Mouse (Mus musculus) G1E (cell line): ENCODE results near the gene Gpd1. TPM values are rescaled to one million over a fixed set of nuclear protein-coding genes. Genes with fewer than 3 reads are reported as not detected.

ENCODE experiments used
- ATAC-seq: 2 replicates; pipeline ENCODE4 v1.8.0; 2016; ENCODE audit warnings: mild to moderate bottlenecking; ENCODE audit not compliant: insufficient number of reproducible peaks, poor library complexity, low FRiP score, severe bottlenecking; ENCODE audit errors: extremely low read depth
- DNase-seq: peaks from one replicate; pipeline ENCODE4 v3.0.0; 2012; ENCODE audit warnings: low spot score
- H3K27me3 ChIP-seq: 2 replicates; pipeline ENCODE4 v1.6.1; 2012; ENCODE audit warnings: mild to moderate bottlenecking, low read length, inconsistent platforms; ENCODE audit not compliant: insufficient read depth
- H3K36me3 ChIP-seq: replicated peaks from 2 replicates; pipeline ENCODE3; 2012; ENCODE audit warnings: mild to moderate bottlenecking, inconsistent platforms
- H3K4me1 ChIP-seq: 2 replicates; pipeline ENCODE4 v1.6.1; 2012; ENCODE audit warnings: low read depth, low read length, inconsistent platforms, mixed read lengths; ENCODE audit not compliant: insufficient read depth
- H3K4me3 ChIP-seq: 2 replicates; pipeline ENCODE4 v1.5.1; 2012; ENCODE audit warnings: low read depth, mild to moderate bottlenecking, inconsistent platforms, low read length, moderate library complexity, mixed read lengths
- H3K9me3 ChIP-seq: replicated peaks from 2 replicates; pipeline ENCODE4 v1.6.1; 2012; ENCODE audit warnings: inconsistent platforms
- CTCF ChIP-seq: IDR thresholded peaks from 2 replicates; pipeline ENCODE4 v1.5.1; 2012; ENCODE audit warnings: low read depth, low read length, inconsistent platforms, mixed read lengths
- GATA1 ChIP-seq: IDR thresholded peaks from 2 replicates; pipeline ENCODE4 v1.6.1; 2012; ENCODE audit warnings: borderline replicate concordance, low read length, inconsistent platforms, mixed read lengths
- GATA2 ChIP-seq: IDR thresholded peaks from 2 replicates; pipeline ENCODE4 v1.6.1; 2012; ENCODE audit warnings: low read depth, low read length, inconsistent platforms, borderline replicate concordance
- POLR2AphosphoS5 ChIP-seq: IDR thresholded peaks from 2 replicates; pipeline ENCODE4 v1.6.1; 2012; ENCODE audit warnings: low read depth, low read length, inconsistent platforms; ENCODE audit not compliant: insufficient replicate concordance
- TAL1 ChIP-seq: conservative IDR thresholded peaks from 2 replicates; pipeline ENCODE4 v1.6.1; 2012; ENCODE audit warnings: low read depth, low read length, inconsistent platforms, mixed read lengths
- polyA plus RNA-seq: library from polyadenylated mRNA; stranded (reverse); fragments of >175 nt; gene quantifications from 2 replicates; pipeline ENCODE4 v1.2.3, GENCODE M21; 2012
- total RNA-seq, 2 experiments: library from RNA; stranded (forward) in 1 of 2; stranded (reverse) in 1 of 2; fragments of 200-1000 nt in 1 of 2; fragments of >200 nt in 1 of 2; fragmentation: Nextera tagmentation in 1 of 2; gene quantifications; 2 replicates each; pipeline ENCODE4 v1.2.3; 2014 to 2017

Gpd1 gene
- total and polyA plus RNA-seq, 3 experiments, result not detected

DNA sequence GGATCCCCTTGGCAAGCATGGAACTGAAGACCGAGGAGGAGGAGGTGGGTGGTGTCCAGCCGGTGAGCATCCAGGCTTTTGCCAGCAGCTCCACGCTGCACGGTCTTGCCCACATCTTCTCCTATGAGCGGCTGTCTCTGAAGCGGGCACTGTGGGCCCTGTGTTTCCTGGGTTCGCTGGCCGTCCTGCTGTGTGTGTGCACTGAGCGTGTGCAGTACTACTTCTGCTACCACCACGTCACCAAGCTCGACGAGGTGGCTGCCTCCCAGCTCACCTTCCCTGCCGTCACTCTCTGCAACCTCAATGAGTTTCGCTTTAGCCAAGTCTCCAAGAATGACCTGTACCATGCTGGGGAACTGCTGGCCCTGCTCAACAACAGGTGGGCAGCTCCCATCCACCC, 45.5 kb upstream of the Gpd1 start:
- TF ChIP-seq TAL1 (no peak), GATA1 (no peak), GATA2 (no peak), POLR2AphosphoS5 (no peak), CTCF (no peak)
- Histone ChIP-seq H3K4me1 (peaks cover 22% of the 10 kb centered on the region), H3K27me3 (peaks cover 68% of the 10 kb centered on the region), H3K9me3 (peaks cover 9% of the 10 kb centered on the region), H3K4me3 (no peak overlapping the region), H3K36me3 (no peaks in the 10 kb centered on the region)
- DNase-seq (no peak), ATAC-seq (no peak)

DNA sequence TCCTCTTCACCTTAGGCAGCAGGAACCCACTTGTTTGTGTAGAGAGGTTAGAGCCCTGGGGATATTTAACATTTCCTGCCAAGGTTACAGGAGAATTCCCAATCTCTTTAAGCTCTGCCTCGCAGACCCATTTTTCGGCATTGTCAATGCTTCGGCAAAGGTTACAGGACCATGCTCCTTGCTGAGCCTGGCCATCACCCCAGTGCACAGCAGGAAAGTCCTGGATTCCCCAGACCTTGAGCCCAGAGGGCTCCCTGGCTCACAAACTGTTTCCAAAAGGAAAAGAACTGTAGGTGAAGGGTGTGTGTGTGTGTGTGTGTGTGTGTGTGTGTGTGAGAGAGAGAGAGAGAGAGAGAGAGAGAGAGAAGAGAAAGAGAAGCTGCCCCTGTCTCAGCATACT, 42.4 kb upstream of the Gpd1 start:
- H3K36me3 ChIP-seq, result no peaks in the 10 kb centered on the region
- H3K4me1 ChIP-seq, result peaks cover 13% of the 10 kb centered on the region
- DNase-seq (no peak), ATAC-seq (no peak)
- H3K27me3 ChIP-seq, result peaks cover 71% of the 10 kb centered on the region
- H3K9me3 ChIP-seq, result peaks cover 6% of the 10 kb centered on the region
- TF ChIP-seq POLR2AphosphoS5 (no peak), CTCF (no peak), GATA1 (no peak), TAL1 (no peak), GATA2 (no peak)
- H3K4me3 ChIP-seq, result no peak overlapping the region

DNA sequence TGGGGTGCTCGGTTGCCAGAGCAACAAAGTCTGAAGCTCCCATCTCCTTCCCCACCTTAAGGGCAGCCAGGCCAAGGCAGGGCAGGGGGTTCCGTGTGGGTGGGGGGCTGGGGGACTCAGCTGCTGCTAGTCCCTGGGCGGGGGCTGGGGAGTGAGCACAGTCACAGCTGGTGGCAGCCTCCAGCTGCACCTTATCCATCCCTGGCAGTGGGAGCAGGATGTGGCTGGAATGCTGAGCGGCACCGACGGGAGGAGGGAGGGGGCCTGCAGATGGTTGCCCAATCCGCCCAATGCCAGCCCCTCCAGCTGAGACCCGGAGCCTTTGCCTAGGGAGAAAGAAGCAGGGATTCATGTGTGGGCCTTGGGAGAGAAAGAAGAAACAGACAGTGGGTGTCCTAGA, 40.2 kb upstream of the Gpd1 start:
- no peak for TF ChIP-seq TAL1
- TF ChIP-seq GATA2, result no peak
- no peak for TF ChIP-seq CTCF
- TF ChIP-seq GATA1, result no peak
- peaks cover 5% of the 10 kb centered on the region for H3K4me1 ChIP-seq
- peaks cover 65% of the 10 kb centered on the region for H3K27me3 ChIP-seq
- no peaks in the 10 kb centered on the region for H3K36me3 ChIP-seq
- H3K9me3 ChIP-seq, result no peaks in the 10 kb centered on the region
- DNase-seq (no peak), ATAC-seq (no peak)
- no peak overlapping the region for H3K4me3 ChIP-seq

DNA sequence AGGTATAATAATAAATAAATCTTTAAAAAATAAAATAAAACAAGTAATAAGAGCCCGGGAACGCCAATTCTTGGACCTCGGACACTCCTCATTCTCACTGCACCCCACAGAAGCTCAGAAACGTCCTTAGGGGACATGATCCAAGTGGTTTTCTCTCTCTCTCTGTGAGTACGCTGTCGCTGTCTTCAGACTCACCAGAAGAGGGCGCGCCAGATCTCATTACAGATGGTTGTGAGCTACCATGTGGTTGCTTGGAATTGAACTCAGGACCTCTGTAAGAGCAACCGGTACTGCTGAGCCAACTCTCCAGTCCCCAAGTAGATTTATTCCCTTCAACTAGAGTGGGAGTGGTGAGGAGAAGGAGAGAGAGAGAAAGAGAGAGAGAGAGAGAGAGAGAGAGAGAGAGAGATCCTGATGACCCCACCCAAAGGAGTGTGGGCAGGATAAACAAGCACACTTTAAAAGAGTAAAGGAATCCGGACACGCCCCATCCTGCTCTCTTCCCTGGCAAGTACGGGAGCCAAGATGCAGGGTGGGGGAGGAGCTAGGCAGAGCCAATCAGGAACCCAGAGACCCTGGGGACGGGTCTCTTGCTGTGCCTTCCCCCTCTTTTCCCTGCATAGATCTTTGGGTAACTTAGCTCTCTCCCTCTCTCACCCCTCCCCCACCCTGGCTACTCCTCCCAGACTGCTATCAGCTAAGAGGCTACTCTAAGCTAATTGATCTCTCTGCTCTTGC, 39.1 kb upstream of the Gpd1 start:
- Histone ChIP-seq H3K36me3 (no peaks in the 10 kb centered on the region), H3K4me3 (no peak overlapping the region), H3K9me3 (no peaks in the 10 kb centered on the region), H3K27me3 (peaks cover 55% of the 10 kb centered on the region), H3K4me1 (peaks cover 5% of the 10 kb centered on the region)
- no peak for ATAC-seq
- DNase-seq, result no peak
- TF ChIP-seq GATA1, result no peak
- peak; percentile 18; the same call in 1 of the 2 replicates for TF ChIP-seq CTCF
- TF ChIP-seq POLR2AphosphoS5, result no peak
- TF ChIP-seq GATA2, result no peak
- no peak for TF ChIP-seq TAL1

DNA sequence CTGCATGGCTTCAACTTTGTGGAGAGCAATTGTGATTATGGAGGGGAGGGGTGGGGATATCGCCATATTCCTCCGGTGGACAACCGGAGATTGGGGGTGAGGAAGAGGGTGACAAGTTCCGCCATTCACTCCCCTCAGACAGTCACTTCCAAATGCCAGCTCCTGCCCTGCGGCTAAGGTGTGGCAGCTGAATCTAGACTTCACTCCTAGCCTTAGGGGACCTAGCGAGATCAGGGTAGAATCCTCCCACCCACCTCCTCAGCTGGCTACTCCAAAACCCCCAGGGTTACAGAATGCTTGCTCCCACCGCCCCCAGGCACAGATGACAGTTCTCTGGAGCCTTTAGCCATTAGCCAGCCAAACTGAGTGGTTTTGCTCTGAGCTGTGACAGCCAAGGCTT, 38.3 kb upstream of the Gpd1 start:
- no peak overlapping the region for H3K4me3 ChIP-seq
- no peaks in the 10 kb centered on the region for H3K36me3 ChIP-seq
- H3K9me3 ChIP-seq, result no peaks in the 10 kb centered on the region
- ATAC-seq (no peak), DNase-seq (no peak)
- no peak for TF ChIP-seq POLR2AphosphoS5
- no peak for TF ChIP-seq GATA2
- TF ChIP-seq GATA1, result no peak
- no peak for TF ChIP-seq CTCF
- no peak for TF ChIP-seq TAL1
- peaks cover 48% of the 10 kb centered on the region for H3K27me3 ChIP-seq
- H3K4me1 ChIP-seq, result peaks cover 5% of the 10 kb centered on the region

DNA sequence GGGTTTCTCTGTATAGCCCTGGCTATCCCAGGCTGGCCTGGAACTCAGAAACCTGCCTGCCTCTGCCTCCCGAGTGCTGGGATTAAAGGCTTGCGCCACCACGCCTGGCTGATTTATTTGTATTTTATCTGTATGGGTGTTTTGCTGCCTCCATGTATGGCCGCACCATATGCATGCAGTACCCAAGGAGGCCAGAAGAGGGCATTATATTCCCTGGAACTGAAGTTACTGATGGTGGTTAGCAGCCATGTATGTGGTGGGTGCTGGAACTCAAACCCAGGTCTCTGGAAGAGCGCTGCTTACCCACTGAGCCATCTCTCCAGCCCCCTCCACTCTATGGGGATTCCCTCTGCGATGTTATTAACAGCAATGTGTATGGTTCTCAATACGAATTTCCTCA, 34.4 kb upstream of the Gpd1 start:
- ATAC-seq (no peak), DNase-seq (no peak)
- H3K27me3 ChIP-seq, result peaks cover 46% of the 10 kb centered on the region
- H3K36me3 ChIP-seq, result no peaks in the 10 kb centered on the region
- peaks cover 5% of the 10 kb centered on the region for H3K4me1 ChIP-seq
- H3K9me3 ChIP-seq, result no peaks in the 10 kb centered on the region
- no peak overlapping the region for H3K4me3 ChIP-seq
- TF ChIP-seq GATA2, result no peak
- TF ChIP-seq CTCF, result peak; percentile 41; the same call in 1 of the 2 replicates
- no peak for TF ChIP-seq POLR2AphosphoS5
- TF ChIP-seq GATA1, result no peak
- no peak for TF ChIP-seq TAL1
